Mouse (Mus musculus) brain, embryonic 14.5 days (tissue): Measurements from ENCODE around the gene Olfr313.

Experiments used
- CTCF ChIP-seq: fragments of 200-500 bp; IDR thresholded peaks from 2 replicates; pipeline ENCODE4 v1.5.1; 2012; ENCODE audit warnings: inconsistent platforms, mild to moderate bottlenecking, moderate library complexity, borderline replicate concordance; ENCODE audit not compliant: insufficient read depth, insufficient read length; ENCODE audit errors: extremely low read depth
- POLR2A ChIP-seq: fragments of 200-500 bp; IDR thresholded peaks from 2 replicates; pipeline ENCODE4 v1.6.1; 2012; ENCODE audit warnings: mild to moderate bottlenecking, inconsistent platforms, borderline replicate concordance; ENCODE audit not compliant: poor library complexity, insufficient read depth, insufficient read length, severe bottlenecking; ENCODE audit errors: extremely low read depth

DNA sequence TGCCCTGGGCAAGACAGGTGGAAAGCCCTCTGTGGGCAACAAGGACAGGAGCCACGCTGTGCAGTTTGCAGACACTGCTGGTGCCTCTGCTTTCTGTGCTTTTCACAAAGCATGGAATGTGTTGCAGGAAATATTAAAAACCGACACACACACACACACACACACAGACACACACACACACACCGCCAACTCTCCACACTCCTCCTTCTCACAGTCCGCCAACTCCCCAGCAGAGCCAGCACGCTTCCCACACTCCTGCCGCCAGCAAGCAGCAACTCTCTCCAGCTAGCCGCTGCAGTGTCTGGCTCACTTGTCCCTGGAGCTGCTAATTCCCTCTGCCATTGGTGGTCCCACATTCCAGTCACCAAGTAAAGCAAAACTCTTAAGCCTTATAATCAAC, 17.9 kb upstream of the Olfr313 start:
- TF ChIP-seq CTCF (no peak), POLR2A (no peak)
